ENCODE assay signal across 18 mouse cellular contexts in the genomic region with DNA sequence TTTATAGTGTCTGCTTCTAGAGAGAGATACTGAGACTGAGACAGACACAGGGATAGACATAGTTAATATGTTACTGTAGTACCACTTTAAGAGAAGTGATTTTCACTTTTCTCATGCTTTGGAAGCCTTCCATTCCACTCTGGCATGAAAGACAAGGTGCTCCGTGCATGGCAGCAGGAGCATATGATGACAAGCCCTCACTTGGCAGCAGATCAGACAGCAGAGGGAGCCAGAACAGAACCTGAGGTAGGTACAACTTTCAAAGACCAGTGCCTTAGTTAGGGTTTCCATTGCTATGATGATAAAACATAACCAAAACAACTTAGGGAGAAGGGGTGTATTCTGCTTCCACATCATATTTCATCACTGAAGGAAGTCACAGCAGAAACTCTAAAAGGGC. TPM values are rescaled to one million over a fixed set of nuclear protein-coding genes. Genes with fewer than 3 reads are reported as not detected.
DNase-seq lines count a peak whose midpoint lies in the region; ATAC-seq and TF ChIP-seq lines count a peak whose summit lies in the region.
"Had no signal": no experiment of that assay in that cellular context is flagged by ENCODE, and none has a peak within 500 bp of the region (broad histone marks: within the 10 kb centered on the region; RNA-seq: fewer than 3 reads in every experiment).

No protein-coding gene starts in this region.

- no peak overlapping the region for H3K27ac ChIP-seq in forebrain, postnatal 0 days (ENCODE audit: low read depth, low read length)
- H3K27ac ChIP-seq in forebrain, embryonic 12.5 days = no peak overlapping the region
- no peak overlapping the region for H3K27ac ChIP-seq in liver, postnatal 0 days (ENCODE audit: low read depth)
- H3K27ac ChIP-seq in stomach, postnatal 0 days (replicated peaks) = no peak overlapping the region
- H3K27ac ChIP-seq: forebrain, embryonic 15.5 days; gastrocnemius, adult 2 months; heart, embryonic 15.5 days; midbrain, embryonic 12.5 days had no signal

- H3K4me2 ChIP-seq in forebrain, postnatal 0 days (ENCODE audit: low read depth) = no peak overlapping the region
- H3K4me2 ChIP-seq in forebrain, embryonic 12.5 days = no peak overlapping the region
- H3K4me2 ChIP-seq in liver, postnatal 0 days (ENCODE audit: low read depth, low read length) = no peak overlapping the region
- no peak overlapping the region for H3K4me2 ChIP-seq in stomach, postnatal 0 days (replicated peaks; ENCODE audit: low read depth)
- H3K4me2 ChIP-seq: forebrain, embryonic 15.5 days; heart, embryonic 15.5 days; midbrain, embryonic 12.5 days had no signal

- H3K36me3 ChIP-seq in forebrain, postnatal 0 days (ENCODE audit: insufficient read depth) = no peaks in the 10 kb centered on the region
- H3K36me3 ChIP-seq in forebrain, embryonic 12.5 days (replicated peaks) = no peaks in the 10 kb centered on the region
- H3K36me3 ChIP-seq in liver, postnatal 0 days (replicated peaks; ENCODE audit: insufficient read depth, low read length) = no peaks in the 10 kb centered on the region
- no peaks in the 10 kb centered on the region for H3K36me3 ChIP-seq in stomach, postnatal 0 days (ENCODE audit: control insufficient read depth, insufficient read depth, low read length)
- H3K36me3 ChIP-seq: forebrain, embryonic 15.5 days; heart, embryonic 15.5 days; midbrain, embryonic 12.5 days had no signal

- TF ChIP-seq EP300 in liver, postnatal 0 days (IDR thresholded peaks at IDR 0.05; ENCODE audit: low read depth) = no peak
- no peak for TF ChIP-seq EP300 in stomach, postnatal 0 days (optimal IDR thresholded peaks at IDR 0.05)

- no peak for TF ChIP-seq CTCF in forebrain, postnatal 0 days (IDR thresholded peaks at IDR 0.05; ENCODE audit: low read depth)
- TF ChIP-seq CTCF in liver, postnatal 0 days (IDR thresholded peaks at IDR 0.05; ENCODE audit: low read depth) = 0 out of 2 replicates have a peak, but pooled peaks have one; percentile 28
- peak; percentile 50 for TF ChIP-seq CTCF in stomach, postnatal 0 days (IDR thresholded peaks at IDR 0.05; ENCODE audit: low read depth)

- H3K4me3 ChIP-seq in forebrain, postnatal 0 days (ENCODE audit: low read depth, low read length) = no peak overlapping the region
- no peak overlapping the region for H3K4me3 ChIP-seq in forebrain, embryonic 12.5 days (replicated peaks)
- no peak overlapping the region for H3K4me3 ChIP-seq in liver, postnatal 0 days (ENCODE audit: low read depth, low read length)
- no peak overlapping the region for H3K4me3 ChIP-seq in stomach, postnatal 0 days (ENCODE audit: low read depth, low read length)
- H3K4me3 ChIP-seq: forebrain, embryonic 15.5 days; gastrocnemius, adult 2 months; heart, embryonic 15.5 days; midbrain, embryonic 12.5 days had no signal

- 29% methylated on average over 1 of the region's 1 CpGs for WGBS in forebrain, postnatal 0 days
- 59% methylated on average over 1 of the region's 1 CpGs for WGBS in forebrain, embryonic 12.5 days
- 48% methylated on average over 1 of the region's 1 CpGs for WGBS in liver, postnatal 0 days (ENCODE audit: insufficient replicate concordance)
- WGBS in stomach, postnatal 0 days = 30% methylated on average over 1 of the region's 1 CpGs

- no peak overlapping the region for H3K9ac ChIP-seq in forebrain, postnatal 0 days
- H3K9ac ChIP-seq in forebrain, embryonic 12.5 days = no peak overlapping the region
- no peak overlapping the region for H3K9ac ChIP-seq in liver, postnatal 0 days (replicated peaks)
- H3K9ac ChIP-seq in stomach, postnatal 0 days (ENCODE audit: low read length) = no peak overlapping the region
- H3K9ac ChIP-seq: forebrain, embryonic 15.5 days; heart, embryonic 15.5 days; midbrain, embryonic 12.5 days had no signal

- DNase-seq in forebrain, postnatal 0 days = peak; percentile 1
- DNase-seq in liver, postnatal 0 days = no peak
- DNase-seq in liver = no peak
- peak; percentile 44 to 53 for DNase-seq in cerebellum, postnatal 36 days
- peak; percentile 16 for DNase-seq in stomach, postnatal 0 days (ENCODE audit: low spot score)
- DNase-seq in spleen, adult 18-20 months = no peak
- no peak for DNase-seq in Muller cell, postnatal 12 days (ENCODE audit: inconsistent ontology term)
- DNase-seq: adrenal gland, adult 2 months; embryo, embryonic 11 days; gastrocnemius, adult 2 months; lung, adult 2 months; lung, postnatal 4 days had no signal

- no peaks in the 10 kb centered on the region for H3K4me1 ChIP-seq in forebrain, postnatal 0 days (ENCODE audit: insufficient read depth)
- H3K4me1 ChIP-seq in forebrain, embryonic 12.5 days = no peaks in the 10 kb centered on the region
- no peaks in the 10 kb centered on the region for H3K4me1 ChIP-seq in liver, postnatal 0 days (ENCODE audit: insufficient read depth)
- no peaks in the 10 kb centered on the region for H3K4me1 ChIP-seq in stomach, postnatal 0 days (replicated peaks; ENCODE audit: control insufficient read depth, insufficient read depth)
- H3K4me1 ChIP-seq: forebrain, embryonic 15.5 days; heart, embryonic 15.5 days; midbrain, embryonic 12.5 days had no signal

- ATAC-seq in forebrain, postnatal 0 days = no peak
- ATAC-seq in forebrain, embryonic 12.5 days (ENCODE audit: low FRiP score) = no peak
- no peak for ATAC-seq in liver, postnatal 0 days
- ATAC-seq in stomach, postnatal 0 days (ENCODE audit: low FRiP score, low TSS enrichment) = no peak
- ATAC-seq: forebrain, embryonic 15.5 days had no signal

- no peaks in the 10 kb centered on the region for H3K27me3 ChIP-seq in forebrain, postnatal 0 days (ENCODE audit: insufficient read depth, low read length)
- H3K27me3 ChIP-seq in forebrain, embryonic 12.5 days = no peaks in the 10 kb centered on the region
- H3K27me3 ChIP-seq in liver, postnatal 0 days (ENCODE audit: insufficient read depth, low read length) = no peaks in the 10 kb centered on the region
- H3K27me3 ChIP-seq in stomach, postnatal 0 days (ENCODE audit: control insufficient read depth, insufficient read depth, low read length) = no peaks in the 10 kb centered on the region
- H3K27me3 ChIP-seq: forebrain, embryonic 15.5 days; heart, embryonic 15.5 days; midbrain, embryonic 12.5 days had no signal

- H3K9me3 ChIP-seq in forebrain, postnatal 0 days (ENCODE audit: low read length) = no peaks in the 10 kb centered on the region
- no peaks in the 10 kb centered on the region for H3K9me3 ChIP-seq in forebrain, embryonic 12.5 days
- no peaks in the 10 kb centered on the region for H3K9me3 ChIP-seq in liver, postnatal 0 days (ENCODE audit: low read length)
- H3K9me3 ChIP-seq in stomach, postnatal 0 days (ENCODE audit: control insufficient read depth, low read length) = no peaks in the 10 kb centered on the region
- H3K9me3 ChIP-seq: forebrain, embryonic 15.5 days; heart, embryonic 15.5 days; midbrain, embryonic 12.5 days had no signal

RNA-seq across cellular contexts. Expression of a gene that starts 22.4 kb away (rescaled TPM):
- not detected in 2 replicates for total RNA-seq in forebrain, postnatal 0 days (2014; rRNA removed)
- polyA plus RNA-seq in forebrain, postnatal 0 days (2015; fragmentation: Nextera tagmentation; extraction: Ambion mirVana) = not detected in 2 replicates
- not detected in 2 replicates for polyA plus RNA-seq in forebrain, embryonic 12.5 days (2016; fragmentation: Nextera tagmentation; extraction: Ambion mirVana)
- polyA plus RNA-seq in liver, postnatal 0 days (2015; fragmentation: Nextera tagmentation; extraction: Ambion mirVana) = not detected in 2 replicates
- not detected in 2 replicates for polyA plus RNA-seq in stomach, postnatal 0 days (2015; fragmentation: Nextera tagmentation; extraction: Ambion mirVana)
- total RNA-seq: gastrocnemius, adult 2 months had no signal
- polyA plus RNA-seq: adrenal gland, adult 2 months; forebrain, embryonic 15.5 days; heart, embryonic 15.5 days; hindbrain, embryonic 11.5 days; limb, embryonic 11.5 days; lung, adult 2 months; midbrain, embryonic 12.5 days had no signal

RNA-seq across cellular contexts. Expression of a gene that starts 25.3 kb away (rescaled TPM):
- total RNA-seq in forebrain, postnatal 0 days (2014; rRNA removed) = not detected in 2 replicates
- not detected in 2 replicates for polyA plus RNA-seq in forebrain, postnatal 0 days (2015; fragmentation: Nextera tagmentation; extraction: Ambion mirVana)
- polyA plus RNA-seq in forebrain, embryonic 12.5 days (2016; fragmentation: Nextera tagmentation; extraction: Ambion mirVana) = not detected in 2 replicates
- 97.8 and 102 TPM in 2 replicates for polyA plus RNA-seq in liver, postnatal 0 days (2015; fragmentation: Nextera tagmentation; extraction: Ambion mirVana)
- 0.96 and 1.3 TPM in 2 replicates for polyA plus RNA-seq in stomach, postnatal 0 days (2015; fragmentation: Nextera tagmentation; extraction: Ambion mirVana)
- total RNA-seq: gastrocnemius, adult 2 months had no signal
- polyA plus RNA-seq: forebrain, embryonic 15.5 days; heart, embryonic 15.5 days; hindbrain, embryonic 11.5 days; limb, embryonic 11.5 days; midbrain, embryonic 12.5 days had no signal

Comparison
In these comparisons a context has a peak if more than half of its experiments do, and no peak if none do; other contexts are left out.
1. DNase-seq: peak in forebrain, postnatal 0 days (single experiment), cerebellum, postnatal 36 days (2 of 2) and stomach, postnatal 0 days (single experiment); none in liver, postnatal 0 days (single experiment), liver (single experiment), spleen, adult 18-20 months (0 of 2) and Muller cell, postnatal 12 days (single experiment).
2. RNA of a gene that starts 25.3 kb away (polyA plus RNA-seq): 97.8 to 102 TPM in liver, postnatal 0 days; 0.96 to 1.3 TPM in stomach, postnatal 0 days, not detected in forebrain, postnatal 0 days and not detected in forebrain, embryonic 12.5 days; every median in the first group is over 10 times any median in the second.